Mouse (Mus musculus): ENCODE results near the gene Rrp1b.

GRCm38 (mm10) chr17:32040263-32040662 lies 4.4 kb downstream of the Rrp1b start:
- TF ChIP-seq TAL1 (IDR thresholded peaks at IDR 0.05; ENCODE audit: low read length), result no peak
- TF ChIP-seq GATA1 (IDR thresholded peaks at IDR 0.05; ENCODE audit: low read length), result no peak

Measured in erythroblast, embryonic 14.5 days (primary cell).